Mouse (Mus musculus): ENCODE results near the gene Mad1l1.

Mad1l1 gene

GRCm38 (mm10) chr5:140174066-140174465, 147.3 kb downstream of the Mad1l1 start:
- no peak for DNase-seq

- no peak for DNase-seq
Observed at GRCm38 (mm10) chr5:140173181-140173580, 148.2 kb downstream of the Mad1l1 start.

- no peak for DNase-seq
Observed at GRCm38 (mm10) chr5:140171710-140172109, 149.6 kb downstream of the Mad1l1 start.

GRCm38 (mm10) chr5:140167531-140167930, 153.8 kb downstream of the Mad1l1 start:
- no peak for DNase-seq

GRCm38 (mm10) chr5:140167080-140167479, 154.3 kb downstream of the Mad1l1 start:
- no peak for DNase-seq

GRCm38 (mm10) chr5:140163947-140164346, 157.4 kb downstream of the Mad1l1 start:
- DNase-seq: no peak

GRCm38 (mm10) chr5:140162071-140162845, 159.1 kb downstream of the Mad1l1 start:
- no peak for DNase-seq

- no peak for DNase-seq
Observed at GRCm38 (mm10) chr5:140159007-140159406, 162.3 kb downstream of the Mad1l1 start.

- no peak for DNase-seq
Observed at GRCm38 (mm10) chr5:140157886-140158627, 163.3 kb downstream of the Mad1l1 start.

GRCm38 (mm10) chr5:140154166-140154565, 167.2 kb downstream of the Mad1l1 start:
- DNase-seq: no peak

GRCm38 (mm10) chr5:140151871-140152270, 169.5 kb downstream of the Mad1l1 start:
- DNase-seq: no peak

GRCm38 (mm10) chr5:140151180-140151579, 170.2 kb downstream of the Mad1l1 start:
- no peak for DNase-seq

GRCm38 (mm10) chr5:140150694-140151093, 170.7 kb downstream of the Mad1l1 start:
- DNase-seq: no peak

GRCm38 (mm10) chr5:140150136-140150535, 171.2 kb downstream of the Mad1l1 start:
- DNase-seq: no peak

GRCm38 (mm10) chr5:140149298-140149697, 172.1 kb downstream of the Mad1l1 start:
- peak; percentile 12 for DNase-seq

GRCm38 (mm10) chr5:140143541-140143940, 177.8 kb downstream of the Mad1l1 start:
- no peak for DNase-seq

- DNase-seq: no peak
Observed at GRCm38 (mm10) chr5:140141336-140141735, 180.0 kb downstream of the Mad1l1 start.

GRCm38 (mm10) chr5:140140214-140140613, 181.1 kb downstream of the Mad1l1 start:
- peak; percentile 51 for DNase-seq

GRCm38 (mm10) chr5:140135734-140136625, 185.4 kb downstream of the Mad1l1 start:
- DNase-seq: no peak

GRCm38 (mm10) chr5:140134021-140134420, 187.3 kb downstream of the Mad1l1 start:
- DNase-seq: no peak

- no peak for DNase-seq
Observed at GRCm38 (mm10) chr5:140128414-140128981, 192.9 kb downstream of the Mad1l1 start.

- no peak for DNase-seq
Observed at GRCm38 (mm10) chr5:140127981-140128380, 193.4 kb downstream of the Mad1l1 start.

GRCm38 (mm10) chr5:140124626-140125025, 196.7 kb downstream of the Mad1l1 start:
- DNase-seq: no peak
